Mouse (Mus musculus) small intestine, adult 2 months (tissue): ENCODE data around the gene Slc12a5.

Source experiments
- CTCF ChIP-seq: fragments of 200-500 bp; IDR thresholded peaks from 2 replicates; pipeline ENCODE4 v1.5.1; 2012; ENCODE audit warnings: low read depth, mild to moderate bottlenecking, control low read depth, inconsistent platforms, low read length, moderate library complexity, mixed read lengths; ENCODE audit not compliant: insufficient replicate concordance, insufficient read length; ENCODE audit errors: extremely low read depth
- POLR2A ChIP-seq: fragments of 200-500 bp; IDR thresholded peaks from 2 replicates; pipeline ENCODE4 v1.6.1; 2012; ENCODE audit warnings: low read depth, mild to moderate bottlenecking, control low read depth, inconsistent platforms, low read length, moderate library complexity

- TF ChIP-seq POLR2A, result no peak
- TF ChIP-seq CTCF, result no peak
Observed at GRCm38 (mm10) chr2:164967193-164967592, 6.6 kb downstream of the Slc12a5 start.
